Mouse (Mus musculus) limb, embryonic 12.5 days (tissue): ENCODE results near the gene Slfn1. TPM values are rescaled to one million over a fixed set of nuclear protein-coding genes. Genes with fewer than 3 reads are reported as not detected.
"Not testable (repeated sequence)": the region's sequence is repeated elsewhere in the genome, so short reads cannot be mapped to it uniquely, and the experiment has no call there.

Experiments used
- ATAC-seq: fragments of 200-750 bp; cut with Nextera tagmentation; 2 replicates; pipeline ENCODE4 v1.8.0; 2017; ENCODE audit warnings: low read depth, moderate TSS enrichment; ENCODE audit not compliant: insufficient number of reproducible peaks, insufficient read depth, low FRiP score, low TSS enrichment
- H3K27ac ChIP-seq: fragments of 300-500 bp; sonication (generic); 2 replicates; pipeline ENCODE4 v1.5.1; 2016; ENCODE audit warnings: mild to moderate bottlenecking, moderate library complexity
- H3K27me3 ChIP-seq: fragments of 300-500 bp; sonication (generic); 2 replicates; pipeline ENCODE4 v1.6.1; 2016; ENCODE audit warnings: mild to moderate bottlenecking, moderate library complexity
- H3K36me3 ChIP-seq: fragments of 300-500 bp; sonication (generic); 2 replicates; pipeline ENCODE4 v1.6.1; 2016; ENCODE audit warnings: mild to moderate bottlenecking, moderate library complexity
- H3K4me1 ChIP-seq: fragments of 300-500 bp; sonication (generic); replicated peaks from 2 replicates; pipeline ENCODE4 v1.6.1; 2016
- H3K4me2 ChIP-seq: fragments of 300-500 bp; sonication (generic); 2 replicates; pipeline ENCODE4 v1.6.1; 2016; ENCODE audit warnings: mild to moderate bottlenecking, moderate library complexity
- H3K4me3 ChIP-seq: fragments of 300-500 bp; sonication (generic); replicated peaks from 2 replicates; pipeline ENCODE4 v1.5.1; 2016; ENCODE audit warnings: mild to moderate bottlenecking
- H3K9ac ChIP-seq: fragments of 300-500 bp; sonication (generic); replicated peaks from 2 replicates; pipeline ENCODE4 v1.6.1; 2016; ENCODE audit warnings: mild to moderate bottlenecking, moderate library complexity
- H3K9me3 ChIP-seq: fragments of 300-500 bp; sonication (generic); 2 replicates; pipeline ENCODE4 v1.6.1; 2016; ENCODE audit warnings: mild to moderate bottlenecking, moderate library complexity
- WGBS: fragments of 180-500 bp; shearing (Covaris S2); methylation state at CpG from one replicate; pipeline ENCODE4 v1.1.7; 2016; 5-methylcytosine and 5-hydroxymethylcytosine counted together
- polyA plus RNA-seq: library from polyadenylated mRNA; unstranded; fragments of >200 nt; fragmentation: Nextera tagmentation; extraction: Ambion mirVana; gene quantifications from 2 replicates; pipeline ENCODE4 v1.2.1, GENCODE M21; 2016

The Slfn1 gene
- polyA plus RNA-seq, 1 experiment from 2014 or later, result not detected

- Histone ChIP-seq H3K36me3 (no peaks in the 10 kb centered on the region), H3K4me2 (no peak overlapping the region)
- ATAC-seq, result no peak
Observed at GRCm38 (mm10) chr11:83118056-83118455, 1.4 kb downstream of the Slfn1 start.

GRCm38 (mm10) chr11:83121131-83121685 lies 4.6 kb downstream of the Slfn1 start:
- no peak overlapping the region for H3K4me3 ChIP-seq
- ATAC-seq, result no peak
- H3K4me1 ChIP-seq, result no peaks in the 10 kb centered on the region
- 94% methylated on average over 3 of the region's 3 CpGs for WGBS
- no peak overlapping the region for H3K27ac ChIP-seq
- H3K27me3 ChIP-seq, result no peaks in the 10 kb centered on the region
- no peaks in the 10 kb centered on the region for H3K36me3 ChIP-seq
- H3K9me3 ChIP-seq, result no peaks in the 10 kb centered on the region
- no peak overlapping the region for H3K9ac ChIP-seq
- H3K4me2 ChIP-seq, result no peak overlapping the region

More at GRCm38 (mm10) chr11:83118056-83118455, 1.4 kb downstream of the Slfn1 start:
- no peak overlapping the region for H3K9ac ChIP-seq
- H3K4me3 ChIP-seq, result no peak overlapping the region
- H3K27me3 ChIP-seq, result no peaks in the 10 kb centered on the region
- no peaks in the 10 kb centered on the region for H3K9me3 ChIP-seq
- WGBS, result 55% methylated on average over 3 of the region's 3 CpGs
- no peak overlapping the region for H3K27ac ChIP-seq
- no peaks in the 10 kb centered on the region for H3K4me1 ChIP-seq

- H3K4me3 ChIP-seq, result no peak overlapping the region
- WGBS, result 70% methylated on average over 4 of the region's 4 CpGs
Observed at GRCm38 (mm10) chr11:83123198-83123597, 6.5 kb downstream of the Slfn1 start.

GRCm38 (mm10) chr11:83124906-83125305 lies 8.3 kb downstream of the Slfn1 start:
- 76% methylated on average over 2 of the region's 2 CpGs for WGBS
- no peaks in the 10 kb centered on the region for H3K4me1 ChIP-seq
- no peak overlapping the region for H3K27ac ChIP-seq
- no peaks in the 10 kb centered on the region for H3K36me3 ChIP-seq
- no peak for ATAC-seq
- no peaks in the 10 kb centered on the region for H3K9me3 ChIP-seq
- no peak overlapping the region for H3K9ac ChIP-seq
- no peak overlapping the region for H3K4me2 ChIP-seq
- no peaks in the 10 kb centered on the region for H3K27me3 ChIP-seq
- H3K4me3 ChIP-seq, result no peak overlapping the region

More at GRCm38 (mm10) chr11:83123198-83123597, 6.5 kb downstream of the Slfn1 start:
- H3K27me3 ChIP-seq, result no peaks in the 10 kb centered on the region
- ATAC-seq, result no peak
- no peak overlapping the region for H3K9ac ChIP-seq
- no peaks in the 10 kb centered on the region for H3K9me3 ChIP-seq
- no peak overlapping the region for H3K4me2 ChIP-seq
- no peak overlapping the region for H3K27ac ChIP-seq
- no peaks in the 10 kb centered on the region for H3K4me1 ChIP-seq
- H3K36me3 ChIP-seq, result no peaks in the 10 kb centered on the region

- H3K4me3 ChIP-seq, ATAC-seq, H3K4me2 ChIP-seq, H3K4me1 ChIP-seq, H3K9ac ChIP-seq, H3K9me3 ChIP-seq, H3K27ac ChIP-seq, H3K27me3 ChIP-seq, H3K36me3 ChIP-seq: not testable (repeated sequence)
- WGBS, result 100% methylated on average over 1 of the region's 1 CpGs
Observed at GRCm38 (mm10) chr11:83125633-83126032, 9.0 kb downstream of the Slfn1 start.

- ATAC-seq, result not testable (repeated sequence)
Observed at GRCm38 (mm10) chr11:83137253-83137652, 20.6 kb downstream of the Slfn1 start.

GRCm38 (mm10) chr11:83148939-83149338 lies 32.3 kb downstream of the Slfn1 start:
- ATAC-seq, H3K27ac ChIP-seq, H3K4me3 ChIP-seq, H3K4me1 ChIP-seq, H3K4me2 ChIP-seq, H3K9me3 ChIP-seq, H3K36me3 ChIP-seq, H3K9ac ChIP-seq, H3K27me3 ChIP-seq: not testable (repeated sequence)
- no CpG with 5 or more reads among the region's 1 CpGs for WGBS

More at GRCm38 (mm10) chr11:83137253-83137652, 20.6 kb downstream of the Slfn1 start:
- not testable (repeated sequence) for H3K9ac ChIP-seq, H3K4me1 ChIP-seq, H3K27ac ChIP-seq, H3K9me3 ChIP-seq, H3K4me3 ChIP-seq, H3K36me3 ChIP-seq, H3K4me2 ChIP-seq, H3K27me3 ChIP-seq
- no CpG with 5 or more reads among the region's 2 CpGs for WGBS

Other genes with a start within 250 kb of the Slfn1 start
- gene Rffl, start 245.6 kb upstream of the Slfn1 start, polyA plus RNA-seq, result 18.8 and 19.5 TPM in 2 replicates
- gene Rad51d, start 226.2 kb upstream of the Slfn1 start, polyA plus RNA-seq, result 10.3 and 11.8 TPM in 2 replicates
- gene Fndc8, start 224.7 kb upstream of the Slfn1 start, polyA plus RNA-seq, result 0.32 and 0.49 TPM in 2 replicates
- gene Nle1, start 208.4 kb upstream of the Slfn1 start, polyA plus RNA-seq, result 39.9 and 46.3 TPM in 2 replicates
- gene Unc45b, start 206.3 kb upstream of the Slfn1 start, polyA plus RNA-seq, result 11.5 and 12.4 TPM in 2 replicates
- gene Slfn5, start 165.5 kb upstream of the Slfn1 start, polyA plus RNA-seq, result 0.41 and 0.58 TPM in 2 replicates
- gene Slfn9, start 125.0 kb upstream of the Slfn1 start, polyA plus RNA-seq, result 18.7 and 19.0 TPM in 2 replicates
- 0.26 and 0.36 TPM in 2 replicates for gene Slfn8, start 96.0 kb upstream of the Slfn1 start, polyA plus RNA-seq
- gene Slfn2, start 51.7 kb upstream of the Slfn1 start, polyA plus RNA-seq, result 1.2 and 1.3 TPM in 2 replicates
- not detected in 2 replicates for gene Slfn4, start 58.3 kb downstream of the Slfn1 start, polyA plus RNA-seq
- 0.49 and 0.77 TPM in 2 replicates for gene Slfn3, start 74.5 kb downstream of the Slfn1 start, polyA plus RNA-seq
- 0.63 and 0.88 TPM in 2 replicates for gene Slfn14, start 169.9 kb downstream of the Slfn1 start, polyA plus RNA-seq
- gene Ap2b1, start 182.2 kb downstream of the Slfn1 start, polyA plus RNA-seq, result 56.1 and 62.6 TPM in 2 replicates
- gene Pex12, start 185.7 kb downstream of the Slfn1 start, polyA plus RNA-seq, result 11.8 and 13.7 TPM in 2 replicates